In genomic region chr13:95655284-95655683, GRCm38 (mm10) we compare ENCODE assay signal across 9 mouse cellular contexts. TPM values are rescaled to one million over a fixed set of nuclear protein-coding genes. Genes with fewer than 3 reads are reported as not detected.
A peak's percentile ranks its signal among the peaks of the same experiment; 100 is the strongest.
DNase-seq lines count a peak whose midpoint lies in the region; ATAC-seq and TF ChIP-seq lines count a peak whose summit lies in the region.
"Had no signal": no experiment of that assay in that cellular context is flagged by ENCODE, and none has a peak within 500 bp of the region (broad histone marks: within the 10 kb centered on the region; RNA-seq: fewer than 3 reads in every experiment).

No protein-coding gene starts in this region.

- no peak for TF ChIP-seq POLR2A in limb, embryonic 14.5 days (IDR thresholded peaks at IDR 0.05; ENCODE audit: borderline replicate concordance, extremely low read depth, insufficient read depth, insufficient read length)
- no peak for TF ChIP-seq POLR2A in cerebellum, adult 2 months (IDR thresholded peaks at IDR 0.05; ENCODE audit: borderline replicate concordance, insufficient read depth, low read length)

- intact Hi-C loops in heart, postnatal 10 days (cut with DNase I): no loop called here
- intact Hi-C loops in left cerebral cortex, adult 2 months (cut with DNase I): no loop called here

- no peak for TF ChIP-seq CTCF in left cerebral cortex, adult 2 months (IDR thresholded peaks at IDR 0.05)
- no peak for TF ChIP-seq CTCF in cerebellum, adult 2 months (IDR thresholded peaks at IDR 0.05; ENCODE audit: borderline replicate concordance, insufficient read depth, low read depth, low read length)

- DNase-seq in right cerebral cortex, adult 18-20 months: peak; percentile 41
- DNase-seq in right cerebral cortex, postnatal 36 days (ENCODE audit: low spot score in 2 of 2): no peak
- DNase-seq in heart, postnatal 10 days: peak; percentile 44 to 60
- no peak for DNase-seq in limb, embryonic 14.5 days (ENCODE audit: low spot score)
- DNase-seq in left cerebral cortex, adult 2 months (ENCODE audit: extremely low spot score in 1 of 2, low spot score in 2 of 2): no peak
- DNase-seq in cerebellum, adult 9-10 months: no peak
- DNase-seq in cerebellum, adult 2 months: no peak

- no peak overlapping the region for H3K4me3 ChIP-seq in limb, embryonic 14.5 days (replicated peaks; ENCODE audit: low read length)
- H3K4me3 ChIP-seq in left cerebral cortex, adult 2 months: no peak overlapping the region
- no peak overlapping the region for H3K4me3 ChIP-seq in cerebellum, adult 2 months (replicated peaks; ENCODE audit: insufficient read depth, low read depth, low read length)

- no peaks in the 10 kb centered on the region for H3K4me1 ChIP-seq in limb, embryonic 14.5 days (ENCODE audit: control insufficient read depth, insufficient read depth, low read length)
- H3K4me1 ChIP-seq in cerebellum, adult 2 months (ENCODE audit: control insufficient read depth, insufficient read depth, low read length): no peaks in the 10 kb centered on the region

- H3K27me3 ChIP-seq in limb, embryonic 14.5 days (ENCODE audit: control insufficient read depth, insufficient read depth, low read length): no peaks in the 10 kb centered on the region
- H3K27me3 ChIP-seq in cerebellum, adult 2 months (ENCODE audit: control insufficient read depth, insufficient read depth, low read length): 0 out of 2 replicates have a peak, but pooled peaks cover 1% of the 10 kb centered on the region

- 15% methylated on average over 9 of the region's 9 CpGs for WGBS in limb, embryonic 14.5 days
- 42% methylated on average over 9 of the region's 9 CpGs for WGBS in cerebellum, adult 2 months

- no peak overlapping the region for H3K9ac ChIP-seq in limb, embryonic 14.5 days (ENCODE audit: low read depth, low read length, severe bottlenecking)

- ATAC-seq in limb, embryonic 14.5 days (ENCODE audit: low FRiP score, low read depth): 0 out of 2 replicates have a peak, but pooled peaks have one; percentile 23
- no peak for ATAC-seq in inflammation-experienced regulatory T-cells, adult 6 months

- no peak overlapping the region for H3K4me2 ChIP-seq in limb, embryonic 14.5 days (replicated peaks; ENCODE audit: low read depth, low read length, severe bottlenecking)

- H3K27ac ChIP-seq in limb, embryonic 14.5 days (replicated peaks; ENCODE audit: low read depth, low read length): no peak overlapping the region
- H3K27ac ChIP-seq in left cerebral cortex, adult 2 months: no peak overlapping the region
- no peak overlapping the region for H3K27ac ChIP-seq in cerebellum, adult 2 months (ENCODE audit: insufficient read depth, low read length)

- H3K36me3 ChIP-seq in limb, embryonic 14.5 days (ENCODE audit: control insufficient read depth, insufficient read depth, low read length): peaks cover 5% of the 10 kb centered on the region; the same call in 1 of the 2 replicates

- no peaks in the 10 kb centered on the region for H3K9me3 ChIP-seq in limb, embryonic 14.5 days (ENCODE audit: control insufficient read depth, low read length)

RNA-seq across cellular contexts. Expression of gene F2r, which starts 37.0 kb away (rescaled TPM):
- 10 to 100 TPM; 49.6 to 50.1 TPM for total RNA-seq in heart, postnatal 10 days (2021)
- polyA plus RNA-seq in limb, embryonic 14.5 days (2012; rRNA removed): 38.5 and 48.0 TPM in 2 replicates
- polyA plus RNA-seq in limb, embryonic 14.5 days (2014; fragmentation: Nextera tagmentation; extraction: Ambion mirVana): 77.2 and 84.0 TPM in 2 replicates
- total RNA-seq in left cerebral cortex, adult 2 months (2021): 1 to 10 TPM; 3.9 to 4.4 TPM
- polyA plus RNA-seq in inflammation-experienced regulatory T-cells, adult 6 months (2017; shearing (Covaris generic)): 10 to 100 TPM; 34.3 TPM
- 4.3 and 4.4 TPM in 2 replicates for polyA plus RNA-seq in cerebellum, adult 2 months (2012; rRNA removed)

RNA-seq across cellular contexts. Expression of gene F2rl2, which starts 41.4 kb away (rescaled TPM):
- total RNA-seq in heart, postnatal 10 days (2021): under 1 TPM in 1 of 2 experiments, not detected in 1; 0.17 TPM
- 0.16 and 0.46 TPM in 2 replicates for polyA plus RNA-seq in limb, embryonic 14.5 days (2012; rRNA removed)
- 0.21 and 0.33 TPM in 2 replicates for polyA plus RNA-seq in limb, embryonic 14.5 days (2014; fragmentation: Nextera tagmentation; extraction: Ambion mirVana)
- 1 to 10 TPM; 1.2 to 1.3 TPM for total RNA-seq in left cerebral cortex, adult 2 months (2021)
- 10 to 100 TPM in 1 of 3 experiments, 1 to 10 TPM in 2; 4.1 to 15.3 (median 4.7) TPM for polyA plus RNA-seq in inflammation-experienced regulatory T-cells, adult 6 months (2017; shearing (Covaris generic))
- polyA plus RNA-seq in cerebellum, adult 2 months (2012; rRNA removed): 0.36 and 0.44 TPM in 2 replicates
- total RNA-seq: liver, adult 2 months had no signal

Comparison
In these comparisons a context has a peak if more than half of its experiments do, and no peak if none do; other contexts are left out.
1. DNase-seq: peak in right cerebral cortex, adult 18-20 months (single experiment) and heart, postnatal 10 days (2 of 2); none in right cerebral cortex, postnatal 36 days (0 of 2), limb, embryonic 14.5 days (single experiment), left cerebral cortex, adult 2 months (0 of 2), cerebellum, adult 9-10 months (single experiment) and cerebellum, adult 2 months (0 of 2).